Mouse (Mus musculus): ENCODE measurements around the gene Zfp553.

Zfp553 gene

DNA sequence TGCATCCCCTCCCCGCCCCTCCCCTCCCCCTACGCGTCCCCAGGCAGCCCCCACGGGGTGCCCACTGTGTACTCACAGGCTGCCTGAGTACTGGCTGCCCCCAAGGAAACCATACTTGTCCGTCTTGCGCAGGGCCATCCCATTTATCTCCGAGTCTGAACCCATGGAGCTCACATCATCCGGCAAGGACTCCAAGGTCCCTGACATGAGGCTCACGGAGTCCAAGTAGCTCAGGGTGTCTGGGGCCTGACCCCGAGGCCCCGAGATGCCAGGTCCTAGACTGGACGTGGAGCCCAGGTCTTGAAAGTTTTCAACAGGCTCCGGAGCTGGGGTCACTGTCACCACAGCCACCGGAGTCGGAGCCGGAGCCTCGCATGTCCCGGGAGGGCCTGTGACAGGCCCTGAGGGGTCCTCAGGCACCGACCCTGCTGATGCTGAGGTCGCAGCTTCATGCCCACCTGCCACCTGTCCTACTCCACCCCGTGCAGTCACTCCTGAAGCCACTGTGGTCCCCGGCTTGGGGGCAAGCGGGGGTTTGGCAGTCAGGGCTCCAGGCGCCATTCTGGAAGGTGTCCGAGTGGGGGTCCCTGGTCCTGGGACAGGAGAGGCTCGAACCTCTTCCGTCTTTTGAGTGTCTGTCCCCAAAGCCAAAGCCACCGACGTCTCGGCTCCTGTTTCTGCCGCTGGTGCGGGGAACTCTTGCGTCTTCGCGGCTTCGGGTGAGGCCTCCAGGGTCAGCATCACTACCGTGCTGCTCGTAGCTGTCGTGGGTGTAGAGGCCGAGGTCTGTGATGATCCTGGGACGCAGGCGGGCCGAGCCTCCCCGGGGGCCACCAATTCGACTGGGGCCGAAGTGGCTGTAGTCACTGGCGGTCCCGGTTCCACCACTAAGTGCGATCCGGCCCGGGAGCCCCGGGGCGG, 25.2 kb upstream of the Zfp553 start:
- TF ChIP-seq GATA4 (IDR thresholded peaks at IDR 0.05; ENCODE audit: insufficient replicate concordance, low read length) = no peak

DNA sequence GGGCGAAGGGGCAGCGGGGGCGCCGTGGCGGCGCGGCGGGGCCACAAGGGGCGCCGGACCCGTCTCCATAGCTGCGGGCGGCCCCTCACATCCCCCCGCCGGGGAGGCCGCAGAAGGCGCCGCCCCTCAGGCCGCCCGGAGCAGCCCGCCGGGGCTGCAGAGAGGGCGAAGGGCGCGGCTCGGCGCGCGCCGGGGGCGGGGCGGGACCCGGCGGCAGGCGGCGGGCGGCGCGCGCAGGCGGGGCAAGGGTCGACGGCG, 24.6 kb upstream of the Zfp553 start, which contains the start of gene Tbc1d10b:
Gene Tbc1d10b, minus strand, starts transcription at position 174 of the 258 bp plus-strand sequence.
- no peak for TF ChIP-seq GATA4 (IDR thresholded peaks at IDR 0.05; ENCODE audit: insufficient replicate concordance, low read length)

DNA sequence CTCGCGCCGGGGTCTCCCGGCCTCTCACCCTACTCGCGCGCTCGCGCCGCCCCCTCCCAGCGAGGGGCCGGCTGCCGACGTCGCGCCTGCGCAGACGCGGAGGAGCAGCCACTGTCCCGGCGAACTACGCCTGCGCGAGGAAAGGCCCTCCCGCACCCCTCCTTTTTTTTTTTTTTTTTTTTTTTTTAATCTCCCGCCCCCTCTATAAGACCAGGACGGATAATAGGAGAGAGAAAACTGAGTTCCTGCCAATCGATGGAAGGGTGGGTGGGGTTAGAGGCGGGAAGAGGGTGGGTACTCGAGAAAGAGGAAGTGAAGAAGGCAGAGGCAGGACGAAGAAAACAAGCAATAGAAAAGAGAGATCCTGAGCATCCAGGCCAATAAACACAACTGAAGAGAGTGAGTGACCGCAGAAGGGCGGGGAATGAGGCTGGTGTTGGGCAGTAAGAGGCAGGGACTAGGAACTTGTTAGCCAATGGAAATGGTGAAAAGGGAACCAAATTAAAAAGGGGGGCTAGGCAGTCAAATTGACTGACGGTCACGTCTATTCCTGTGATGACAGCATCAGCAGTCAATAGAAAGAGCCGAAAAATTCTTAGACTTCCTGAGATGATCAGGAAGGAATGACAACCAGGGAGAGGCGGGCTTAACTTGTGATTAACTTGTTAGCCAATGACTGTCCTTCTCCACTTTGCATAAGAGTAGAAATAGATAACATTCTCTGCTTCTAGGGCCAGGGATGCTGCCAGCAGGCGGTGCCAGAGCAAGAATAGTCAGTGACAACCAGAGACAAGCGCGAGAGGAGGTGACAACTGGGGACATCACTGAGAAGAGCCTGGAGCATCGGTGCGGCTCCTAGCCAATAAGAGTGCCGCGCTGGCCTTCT, 24.1 kb upstream of the Zfp553 start, which contains the start of gene Mylpf:
Gene Mylpf, plus strand, starts transcription at position 338 of the 886 bp plus-strand sequence.
- peak; percentile 88 for TF ChIP-seq GATA4 (IDR thresholded peaks at IDR 0.05; ENCODE audit: insufficient replicate concordance, low read length)

DNA sequence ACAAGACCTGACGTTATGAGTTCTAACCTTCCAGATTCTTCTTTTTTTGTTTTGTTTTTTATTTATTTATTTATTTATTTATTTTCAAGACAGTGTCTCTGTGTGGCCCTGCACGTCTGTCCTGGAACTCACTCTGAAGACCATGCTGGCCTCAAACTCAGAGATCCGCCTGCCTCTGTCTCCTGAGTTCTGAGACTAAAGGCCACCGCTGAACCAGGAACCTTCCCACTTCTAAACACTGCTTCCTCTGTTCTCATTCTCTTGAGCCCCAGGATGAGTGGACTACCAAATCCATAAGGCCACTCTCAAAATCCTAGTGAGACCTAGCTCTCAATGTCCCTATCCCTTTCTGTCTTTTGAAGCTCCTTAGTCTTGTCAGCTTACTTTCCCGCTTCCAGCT, 23.0 kb upstream of the Zfp553 start:
- no peak for TF ChIP-seq GATA4 (IDR thresholded peaks at IDR 0.05; ENCODE audit: insufficient replicate concordance, low read length)

DNA sequence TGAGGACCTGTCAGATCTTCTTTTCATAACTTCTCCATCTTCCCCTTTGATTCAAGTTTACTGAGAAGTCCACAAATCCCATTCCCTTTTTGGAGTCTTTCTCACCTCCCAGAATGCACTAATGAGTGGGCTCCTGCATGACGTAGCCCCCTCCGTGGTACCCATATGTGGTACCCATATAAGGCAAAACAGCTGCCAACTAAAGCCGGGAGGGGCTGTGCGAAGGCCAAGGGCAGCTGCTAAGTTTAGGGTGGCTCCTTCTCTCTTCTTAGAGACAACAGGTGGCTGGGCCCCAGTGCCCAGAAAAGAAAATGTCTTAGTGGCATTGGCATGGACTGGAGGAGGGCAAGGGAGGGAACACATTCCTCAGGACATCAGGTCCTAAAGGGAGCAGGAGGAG, 22.6 kb upstream of the Zfp553 start:
- TF ChIP-seq GATA4 (IDR thresholded peaks at IDR 0.05; ENCODE audit: insufficient replicate concordance, low read length) = no peak

DNA sequence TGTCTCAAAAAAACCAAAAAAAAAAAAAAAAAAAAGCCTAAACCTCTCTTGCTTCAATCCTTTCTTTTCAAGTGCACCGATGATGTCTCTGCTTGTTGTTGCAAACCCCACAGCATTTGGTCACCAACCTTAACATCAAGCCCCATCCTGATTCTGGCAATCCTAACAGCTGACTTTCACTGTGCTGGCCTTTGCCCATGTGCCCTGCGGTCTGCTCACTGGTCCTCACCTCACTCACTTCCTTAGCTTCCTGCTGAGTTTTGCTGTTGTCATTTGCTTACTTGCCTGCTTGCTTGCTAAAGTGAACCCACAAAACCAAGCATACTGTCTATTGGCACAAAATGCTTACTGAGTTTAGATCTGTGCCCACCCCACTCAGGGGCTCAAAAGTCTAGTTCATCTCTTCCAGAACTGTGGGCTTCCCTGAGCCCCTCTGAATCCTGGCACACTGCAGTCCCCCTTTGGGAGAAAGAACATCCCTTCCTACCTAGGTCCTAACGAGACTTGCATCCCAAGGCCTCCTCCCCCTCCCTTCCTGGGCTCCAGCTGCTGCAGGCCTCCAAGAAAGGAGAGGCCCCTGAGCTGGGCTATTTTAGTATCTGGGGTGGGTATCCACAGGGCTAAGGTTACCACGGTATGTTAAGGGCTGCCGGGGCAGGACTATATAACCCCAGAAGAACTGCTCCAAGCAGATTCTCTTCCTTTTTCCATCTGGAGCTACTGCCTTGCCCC, 21.7 kb upstream of the Zfp553 start:
- TF ChIP-seq GATA4 (IDR thresholded peaks at IDR 0.05; ENCODE audit: insufficient replicate concordance, low read length) = no peak

DNA sequence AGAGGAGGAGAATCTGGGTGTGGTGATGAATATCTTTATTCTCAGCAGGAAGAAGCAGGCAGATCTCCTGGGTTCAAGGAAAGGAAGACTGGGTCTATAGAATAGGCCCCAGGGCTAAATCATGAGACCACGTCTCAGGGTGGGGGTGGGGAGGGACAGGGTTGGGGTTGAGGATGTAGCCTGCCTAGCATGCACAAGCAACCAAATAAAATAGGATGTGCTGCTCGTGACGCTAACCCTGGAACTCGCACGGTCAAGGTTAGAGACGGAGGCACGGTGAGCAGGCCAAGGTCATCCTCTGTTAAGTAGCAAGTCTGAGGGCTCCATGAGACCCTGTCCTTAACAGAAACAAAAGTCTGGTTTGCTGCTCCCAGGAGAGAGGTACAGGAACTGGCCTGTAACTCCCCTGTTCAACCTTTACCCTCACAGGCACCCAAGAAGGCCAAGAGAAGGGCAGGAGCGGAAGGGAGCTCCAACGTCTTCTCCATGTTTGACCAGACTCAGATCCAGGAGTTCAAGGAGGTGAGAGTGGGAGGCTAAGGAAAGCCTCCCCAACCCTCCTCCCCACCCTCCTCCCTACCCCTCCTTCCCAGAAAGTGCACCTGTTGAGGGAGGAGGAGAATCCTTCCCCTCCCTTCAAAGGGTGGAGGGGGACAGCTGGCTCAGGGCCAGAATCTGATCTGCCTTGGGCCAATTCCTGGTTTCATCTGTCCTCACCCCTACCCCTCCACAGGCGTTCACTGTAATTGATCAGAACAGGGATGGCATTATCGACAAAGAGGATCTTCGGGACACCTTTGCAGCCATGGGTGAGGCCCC, 20.2 kb upstream of the Zfp553 start:
- no peak for TF ChIP-seq GATA4 (IDR thresholded peaks at IDR 0.05; ENCODE audit: insufficient replicate concordance, low read length)

DNA sequence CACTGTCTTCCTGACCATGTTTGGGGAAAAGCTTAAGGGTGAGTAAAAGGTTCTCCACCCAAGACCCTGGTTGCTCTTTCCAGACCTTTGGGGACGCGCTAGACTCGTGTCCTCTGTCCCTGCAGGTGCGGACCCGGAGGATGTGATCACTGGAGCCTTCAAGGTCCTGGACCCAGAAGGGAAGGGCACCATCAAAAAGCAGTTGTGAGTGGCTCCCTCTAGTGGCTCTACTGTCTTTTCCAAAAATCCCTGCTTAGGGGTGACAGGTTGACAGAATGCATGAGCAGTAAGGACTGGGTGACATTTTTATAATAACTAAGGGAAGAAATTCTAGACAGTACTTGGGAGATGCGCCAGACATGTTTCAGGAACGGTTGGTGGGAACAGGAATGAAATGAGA, 19.4 kb upstream of the Zfp553 start:
- TF ChIP-seq GATA4 (IDR thresholded peaks at IDR 0.05; ENCODE audit: insufficient replicate concordance, low read length) = no peak

DNA sequence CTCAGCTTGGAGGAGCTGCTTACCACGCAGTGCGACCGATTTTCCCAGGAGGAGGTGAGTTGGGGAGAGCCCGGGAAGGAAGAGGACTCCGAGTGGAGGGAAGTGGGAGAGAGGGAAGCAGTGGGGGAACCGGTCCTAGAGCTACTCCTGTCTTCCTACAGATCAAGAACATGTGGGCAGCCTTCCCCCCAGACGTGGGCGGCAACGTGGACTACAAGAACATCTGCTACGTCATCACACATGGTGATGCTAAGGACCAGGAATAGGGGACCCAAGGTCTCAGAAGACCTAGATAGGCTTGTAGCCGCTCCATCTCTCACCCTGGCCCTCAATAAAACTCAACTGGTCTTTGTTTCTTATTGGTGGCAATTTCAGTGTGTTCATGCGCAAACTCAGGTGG, 18.9 kb upstream of the Zfp553 start:
- no peak for TF ChIP-seq GATA4 (IDR thresholded peaks at IDR 0.05; ENCODE audit: insufficient replicate concordance, low read length)

DNA sequence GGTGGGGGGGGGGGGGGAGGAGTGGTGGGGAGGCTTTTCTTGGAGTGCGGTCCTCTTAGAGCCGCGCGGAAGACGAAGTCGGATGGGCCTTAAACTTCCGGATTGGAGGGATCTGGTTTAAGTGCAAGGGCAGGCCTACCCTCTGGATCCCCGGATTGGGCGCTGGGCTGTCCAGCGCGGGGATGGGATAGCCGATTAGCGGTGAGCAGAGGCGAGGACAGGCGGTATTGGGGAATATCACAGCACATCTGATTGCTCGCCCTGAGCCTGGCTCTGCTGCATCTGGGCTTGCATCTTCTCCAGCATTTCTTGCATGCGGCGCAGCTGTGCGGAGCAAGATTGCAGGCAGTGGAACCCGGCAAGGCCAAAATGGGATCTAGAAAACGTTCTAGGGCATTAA, 18.3 kb upstream of the Zfp553 start:
- no peak for TF ChIP-seq GATA4 (IDR thresholded peaks at IDR 0.05; ENCODE audit: insufficient replicate concordance, low read length)

DNA sequence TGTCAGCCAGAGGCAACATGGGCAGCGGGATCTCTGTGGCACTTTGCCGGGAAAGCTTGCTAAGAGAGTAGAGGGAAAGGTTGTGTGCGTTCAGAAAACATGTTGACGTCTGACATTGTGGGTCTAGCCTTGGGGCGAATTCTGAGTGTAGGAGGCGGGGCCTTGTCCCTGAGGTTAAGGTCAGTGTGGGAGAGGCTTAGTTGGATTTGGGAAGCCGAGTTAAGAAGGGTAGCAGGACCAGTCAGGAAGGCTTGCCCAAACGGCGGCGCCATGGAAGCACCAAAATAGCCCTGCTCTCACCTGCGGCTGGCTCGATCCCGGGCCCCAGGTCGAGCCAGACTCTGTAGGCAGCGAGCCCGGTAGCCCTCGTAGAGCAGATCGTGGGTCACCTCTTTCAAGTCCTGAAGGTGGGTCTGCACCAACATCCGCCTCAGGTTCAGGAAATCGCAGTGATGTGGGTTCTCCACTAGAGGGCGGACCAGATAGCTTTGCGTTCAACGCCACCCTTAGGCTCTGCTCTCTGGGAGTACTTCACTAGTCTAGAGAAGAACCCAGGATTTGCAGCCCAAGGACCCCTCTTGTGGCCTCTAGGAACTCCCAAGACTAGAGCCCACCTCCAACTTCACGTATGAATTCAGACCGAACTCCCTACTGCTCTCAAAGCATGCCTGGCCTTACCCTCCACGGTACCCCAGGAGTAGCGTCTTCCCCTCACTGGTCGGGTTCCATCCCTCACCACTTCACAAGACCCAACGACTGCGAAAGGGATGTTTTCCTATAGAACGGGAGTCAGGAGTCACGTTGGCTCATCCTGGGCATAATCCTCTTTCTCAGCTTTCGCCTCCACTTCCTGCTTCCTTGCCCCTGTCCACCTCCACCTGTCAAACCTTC, 17.6 kb upstream of the Zfp553 start:
- TF ChIP-seq GATA4 (IDR thresholded peaks at IDR 0.05; ENCODE audit: insufficient replicate concordance, low read length) = no peak

DNA sequence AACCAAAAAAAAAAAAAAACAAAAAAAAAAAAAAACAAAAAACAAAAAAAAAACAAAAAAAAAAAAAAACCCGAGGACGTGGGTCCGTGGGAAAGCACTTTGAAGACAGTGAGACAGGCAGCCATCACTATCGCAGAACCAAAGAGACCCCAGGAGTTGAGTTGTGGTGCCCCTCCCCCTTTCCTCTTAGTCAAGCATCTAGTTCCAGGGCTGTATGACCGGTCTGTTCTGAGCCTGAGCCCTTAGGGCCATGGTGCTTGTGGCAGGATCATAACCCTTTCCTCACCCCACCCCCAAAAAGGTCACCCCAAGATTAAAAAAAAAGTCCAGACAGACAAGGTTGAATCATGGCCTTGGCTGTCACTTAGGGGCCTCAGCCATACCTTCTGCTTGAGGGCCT, 16.6 kb upstream of the Zfp553 start:
- TF ChIP-seq GATA4 (IDR thresholded peaks at IDR 0.05; ENCODE audit: insufficient replicate concordance, low read length) = no peak

DNA sequence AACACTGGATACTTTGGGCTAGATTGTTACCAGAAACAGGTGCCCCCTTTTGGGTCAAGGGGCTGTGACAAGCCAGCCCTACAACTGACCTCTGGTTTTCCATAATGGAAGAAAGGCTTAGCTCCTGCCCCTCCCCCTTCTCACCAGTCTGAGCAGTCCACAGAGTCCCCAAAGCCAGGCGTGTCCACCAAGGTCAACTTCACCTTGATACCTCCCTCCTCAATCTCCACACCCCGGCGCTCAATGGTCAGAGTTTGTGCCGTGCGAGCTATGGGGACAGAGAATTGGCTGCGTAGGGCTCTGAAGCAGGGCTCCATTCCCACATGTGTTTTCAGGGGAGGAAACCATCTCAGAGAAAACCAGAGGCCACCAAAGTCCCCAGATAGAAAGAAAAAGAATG, 15.4 kb upstream of the Zfp553 start:
- TF ChIP-seq GATA4 (IDR thresholded peaks at IDR 0.05; ENCODE audit: insufficient replicate concordance, low read length) = no peak

All from liver, adult (tissue).